Mouse (Mus musculus) hindbrain, embryonic 16.5 days (tissue): ENCODE results near the gene Sprr2a1. TPM values are rescaled to one million over a fixed set of nuclear protein-coding genes. Genes with fewer than 3 reads are reported as not detected.
"Not testable (repeated sequence)": the region's sequence is repeated elsewhere in the genome, so short reads cannot be mapped to it uniquely, and the experiment has no call there.

Source experiments
- ATAC-seq: fragments of 200-750 bp; cut with Nextera tagmentation; 2 replicates; pipeline ENCODE4 v1.8.0; 2017; ENCODE audit warnings: moderate TSS enrichment, moderate library complexity
- H3K27ac ChIP-seq: fragments of 300-500 bp; sonication (generic); 2 replicates; pipeline ENCODE4 v1.5.1; 2014; ENCODE audit warnings: low read depth, mild to moderate bottlenecking, control low read depth, low read length, moderate library complexity
- H3K27me3 ChIP-seq: fragments of 300-500 bp; sonication (generic); replicated peaks from 2 replicates; pipeline ENCODE4 v1.6.1; 2014; ENCODE audit warnings: low read length; ENCODE audit not compliant: control insufficient read depth, insufficient read depth
- H3K36me3 ChIP-seq: fragments of 300-500 bp; sonication (generic); 2 replicates; pipeline ENCODE4 v1.6.1; 2014; ENCODE audit warnings: mild to moderate bottlenecking, low read length, moderate library complexity, mixed read lengths; ENCODE audit not compliant: control insufficient read depth, insufficient read depth
- H3K4me1 ChIP-seq: fragments of 300-500 bp; sonication (generic); 2 replicates; pipeline ENCODE4 v1.6.1; 2014; ENCODE audit warnings: low read depth, low read length; ENCODE audit not compliant: control insufficient read depth, insufficient read depth
- H3K4me2 ChIP-seq: fragments of 300-500 bp; sonication (generic); 2 replicates; pipeline ENCODE4 v1.6.1; 2014; ENCODE audit warnings: mild to moderate bottlenecking, low read length, control low read depth, moderate library complexity
- H3K4me3 ChIP-seq: fragments of 300-500 bp; sonication (generic); 2 replicates; pipeline ENCODE4 v1.5.1; 2014; ENCODE audit warnings: mild to moderate bottlenecking, low read length, control low read depth, moderate library complexity
- H3K9ac ChIP-seq: fragments of 300-500 bp; sonication (generic); 2 replicates; pipeline ENCODE4 v1.6.1; 2014; ENCODE audit warnings: low read depth, mild to moderate bottlenecking, control low read depth, low read length, moderate library complexity
- H3K9me3 ChIP-seq: fragments of 300-500 bp; sonication (generic); 2 replicates; pipeline ENCODE4 v1.6.1; 2014; ENCODE audit warnings: mild to moderate bottlenecking, low read length, moderate library complexity; ENCODE audit not compliant: control insufficient read depth
- WGBS: fragments of 180-500 bp; shearing (Covaris S2); extraction: QIAGEN DNeasy Blood & Tissue Kit; methylation state at CpG from one replicate; pipeline ENCODE4 v1.1.7; 2014; 5-methylcytosine and 5-hydroxymethylcytosine counted together
- polyA plus RNA-seq: library from polyadenylated mRNA; unstranded; fragments of >200 nt; fragmentation: Nextera tagmentation; extraction: Ambion mirVana; gene quantifications from 2 replicates; pipeline ENCODE4 v1.2.1, GENCODE M21; 2015

The Sprr2a1 gene
- polyA plus RNA-seq, 1 experiment from 2014 or later, result not detected

- not testable (repeated sequence) for ATAC-seq, H3K4me2 ChIP-seq, H3K4me1 ChIP-seq, H3K9ac ChIP-seq, H3K36me3 ChIP-seq, H3K4me3 ChIP-seq, H3K9me3 ChIP-seq, H3K27ac ChIP-seq, H3K27me3 ChIP-seq
- WGBS, result no CpG with 5 or more reads among the region's 2 CpGs
These were observed 47.9 kb downstream of the Sprr2a1 start for GRCm38 (mm10) chr3:92263462-92263861.

Other genes with a start within 250 kb of the Sprr2a1 start
- not detected in 2 replicates for gene Pglyrp3, start 201.2 kb upstream of the Sprr2a1 start, polyA plus RNA-seq
- gene Lor, start 132.7 kb upstream of the Sprr2a1 start, polyA plus RNA-seq, result 6.7 and 7.9 TPM in 2 replicates
- not detected in 2 replicates for gene Prr9, start 91.9 kb upstream of the Sprr2a1 start, polyA plus RNA-seq
- gene Lelp1, start 73.1 kb upstream of the Sprr2a1 start, polyA plus RNA-seq, result not detected in 2 replicates
- 0.23 TPM in 1 of 2 replicates, not detected in the other for gene Sprr2a2, start 121 bp downstream of the Sprr2a1 start, polyA plus RNA-seq
- gene Sprr2a3, start 69.6 kb downstream of the Sprr2a1 start, polyA plus RNA-seq, result not detected in 2 replicates
- 0.97 TPM in 1 of 2 replicates, not detected in the other for gene Sprr2b, start 100.8 kb downstream of the Sprr2a1 start, polyA plus RNA-seq
- not detected in 2 replicates for gene Sprr2d, start 123.3 kb downstream of the Sprr2a1 start, polyA plus RNA-seq
- gene Sprr2e, start 136.3 kb downstream of the Sprr2a1 start, polyA plus RNA-seq, result not detected in 2 replicates
- gene Sprr2f, start 149.4 kb downstream of the Sprr2a1 start, polyA plus RNA-seq, result not detected in 2 replicates
- not detected in 2 replicates for gene Sprr2h, start 169.9 kb downstream of the Sprr2a1 start, polyA plus RNA-seq
- not detected in 2 replicates for gene Sprr2i, start 192.2 kb downstream of the Sprr2a1 start, polyA plus RNA-seq
- gene Sprr2j-ps, start 202.3 kb downstream of the Sprr2a1 start, polyA plus RNA-seq, result not detected in 2 replicates
- gene Gm9774, start 213.6 kb downstream of the Sprr2a1 start, polyA plus RNA-seq, result 6.1 and 18.1 TPM in 2 replicates
- not detected in 2 replicates for gene Sprr2k, start 216.8 kb downstream of the Sprr2a1 start, polyA plus RNA-seq
- gene Sprr1b, start 223.0 kb downstream of the Sprr2a1 start, polyA plus RNA-seq, result not detected in 2 replicates
- not detected in 2 replicates for gene Sprr3, start 242.9 kb downstream of the Sprr2a1 start, polyA plus RNA-seq